Mouse (Mus musculus) urinary bladder, adult 2 months (tissue): ENCODE data around the gene Tnfaip3. TPM values are rescaled to one million over a fixed set of nuclear protein-coding genes. Genes with fewer than 3 reads are reported as not detected.

Experiments used
- DNase-seq: peaks from one replicate; pipeline ENCODE4 v3.0.0; 2022; ENCODE audit warnings: low spot score
- polyA plus RNA-seq: library from polyadenylated mRNA; depleted of rRNA; stranded (reverse); fragments of >200 nt; gene quantifications from 2 replicates; pipeline ENCODE4 v1.2.3, GENCODE M21; 2012; rRNA removed

The Tnfaip3 gene
- 3.7 and 4.4 TPM in 2 replicates for polyA plus RNA-seq

DNA sequence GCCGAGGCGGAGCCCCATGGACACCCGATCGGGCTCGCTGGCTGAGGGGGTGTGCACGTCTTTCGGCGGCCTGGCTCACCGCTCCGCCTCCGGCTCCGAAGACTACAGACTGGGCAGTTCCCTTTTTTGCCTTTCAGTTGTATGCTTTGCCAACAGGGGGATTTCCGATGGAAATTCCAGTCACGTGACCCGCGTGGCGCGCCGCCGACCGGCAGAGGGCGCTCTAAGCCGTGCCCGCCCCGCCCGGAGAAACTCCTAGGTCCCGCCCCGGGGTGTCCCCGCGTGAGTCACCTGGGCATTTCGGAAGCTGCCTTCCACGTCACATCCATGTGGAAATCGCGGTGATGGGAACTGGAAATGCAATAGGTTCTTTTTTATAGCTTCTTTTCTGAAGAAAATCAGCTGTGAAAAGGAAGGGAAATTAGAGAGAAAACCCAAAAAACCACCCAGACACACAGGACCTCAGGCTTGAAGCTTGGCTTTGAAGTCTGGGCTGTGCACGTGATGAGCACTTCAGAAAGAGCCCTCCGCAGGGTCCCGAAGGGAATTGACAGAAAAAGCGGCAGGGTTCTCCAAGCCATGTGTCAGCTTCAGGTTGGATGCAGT lies at the start of gene Tnfaip3:
Gene Tnfaip3 (minus strand): TSS at position 401 of the 606 bp plus-strand sequence.
- DNase-seq = peak; percentile 100

DNA sequence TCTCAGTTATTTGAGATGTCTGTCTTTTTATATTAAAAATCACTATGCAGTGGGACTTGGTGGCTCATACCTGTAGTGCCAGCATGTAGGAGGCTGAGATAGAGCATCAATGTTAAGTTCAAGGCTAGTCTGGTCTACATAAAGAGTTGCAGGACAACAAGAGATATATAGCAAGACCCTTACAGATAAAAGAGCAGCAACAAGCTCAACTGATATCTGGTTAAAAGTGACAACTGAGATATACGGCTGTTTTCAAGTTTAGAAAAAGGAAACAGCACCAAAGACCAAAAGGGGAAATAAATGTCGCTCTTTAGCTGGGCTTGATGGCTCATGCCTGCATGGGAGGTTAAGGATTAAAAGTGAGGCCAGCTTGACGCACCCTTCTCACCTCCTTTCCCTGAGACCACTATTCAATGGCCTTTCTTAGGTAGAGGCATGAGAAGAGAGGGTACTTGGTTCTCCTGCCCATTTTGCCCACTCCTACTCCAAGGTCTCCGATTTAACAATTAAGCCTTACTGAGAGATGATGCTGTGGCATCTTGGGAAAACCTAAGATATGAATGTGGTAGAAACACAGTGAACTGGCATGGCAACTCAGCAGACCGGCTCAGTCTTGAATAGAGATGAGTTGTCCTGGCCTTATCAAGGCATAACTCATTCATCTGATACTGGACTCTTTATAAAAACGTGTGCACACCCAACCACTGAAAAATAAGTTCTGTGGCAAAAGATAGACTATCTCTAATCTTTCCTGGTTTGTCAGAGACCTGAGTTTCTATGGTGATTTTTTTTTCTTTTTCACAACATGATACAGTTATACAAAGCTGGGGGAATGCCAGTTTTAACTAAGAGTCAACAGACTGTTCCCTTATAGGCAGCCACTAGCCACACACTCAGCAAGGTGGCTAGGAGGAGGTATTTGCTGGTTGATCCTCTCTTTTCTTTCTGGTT lies 49.5 kb upstream of the Tnfaip3 start:
- DNase-seq = no peak

DNA sequence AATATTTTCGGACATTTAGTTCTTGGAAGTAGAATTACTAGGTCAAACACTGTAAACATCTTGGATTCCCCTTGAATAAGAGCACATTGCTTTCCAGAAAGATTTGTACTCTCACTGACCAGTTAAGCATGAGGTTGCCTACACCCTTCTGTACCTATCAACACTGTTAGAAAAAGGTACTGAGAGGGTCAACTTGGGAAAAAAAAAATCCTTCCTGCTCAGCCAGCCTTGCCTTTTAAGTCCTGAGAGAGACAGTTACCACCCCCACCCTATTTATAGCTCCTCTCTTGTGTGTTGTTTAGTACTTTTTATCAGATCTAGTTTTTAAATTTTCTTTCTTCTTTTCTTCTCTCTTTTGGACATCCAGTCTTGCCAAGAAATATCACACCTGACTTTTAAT lies 48.2 kb upstream of the Tnfaip3 start:
- DNase-seq = no peak

DNA sequence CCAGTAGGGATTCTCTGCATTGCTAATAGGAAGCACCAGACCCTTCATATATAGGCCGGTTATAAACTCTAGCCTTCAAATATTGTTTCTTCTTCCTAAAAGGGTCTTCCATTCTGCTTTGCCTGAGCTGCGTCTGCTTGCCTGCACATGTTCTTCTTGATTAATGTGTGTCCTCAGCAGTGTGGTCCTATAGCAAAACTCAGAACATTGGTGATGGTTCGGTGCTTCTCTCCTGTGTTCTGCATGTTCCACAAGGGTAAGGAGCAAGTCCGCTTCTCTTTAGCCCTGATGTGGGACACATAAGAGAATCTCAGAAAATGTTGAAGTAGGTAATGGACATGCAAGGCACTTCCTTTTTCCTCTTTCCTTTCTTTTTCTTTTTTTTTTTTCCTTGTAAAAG lies 47.8 kb upstream of the Tnfaip3 start:
- no peak for DNase-seq

DNA sequence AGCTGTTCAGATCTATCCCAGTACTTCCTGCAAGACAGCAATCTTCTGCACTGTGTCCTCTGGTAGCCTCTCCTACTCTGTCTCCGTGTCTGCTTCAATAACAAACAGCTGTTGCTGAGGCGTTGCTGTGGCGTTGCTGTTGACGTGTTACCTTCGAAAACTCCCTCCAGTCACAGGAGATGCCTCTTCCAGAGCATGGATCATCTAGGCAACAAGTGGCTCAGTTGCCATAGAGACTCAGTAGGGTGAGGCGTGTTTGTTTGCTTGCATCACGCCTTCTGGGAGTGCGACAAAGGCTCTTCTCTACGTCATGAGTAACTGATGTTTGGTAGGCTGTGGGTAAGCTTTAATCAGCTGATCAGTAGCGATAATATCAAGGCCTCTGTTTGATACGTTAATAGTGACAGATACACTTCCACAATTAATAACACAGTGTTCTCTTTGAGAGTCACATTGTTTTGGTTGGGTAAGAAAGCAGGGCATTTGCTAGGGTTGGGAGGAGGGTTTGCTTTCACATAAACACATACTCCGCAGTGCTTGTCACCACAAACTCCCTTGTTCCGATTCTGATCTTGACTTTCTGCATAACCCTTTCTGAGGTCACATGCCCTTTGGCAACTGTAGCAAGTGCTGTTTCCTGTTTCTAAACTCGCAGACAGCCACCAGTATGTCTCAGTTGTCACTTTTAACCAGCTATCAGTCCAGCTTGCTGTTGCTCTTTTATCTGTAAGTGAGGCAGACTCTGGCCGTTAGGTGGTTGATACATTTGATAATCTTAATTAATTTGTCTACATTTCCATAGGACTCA lies 46.8 kb upstream of the Tnfaip3 start:
- no peak for DNase-seq

DNA sequence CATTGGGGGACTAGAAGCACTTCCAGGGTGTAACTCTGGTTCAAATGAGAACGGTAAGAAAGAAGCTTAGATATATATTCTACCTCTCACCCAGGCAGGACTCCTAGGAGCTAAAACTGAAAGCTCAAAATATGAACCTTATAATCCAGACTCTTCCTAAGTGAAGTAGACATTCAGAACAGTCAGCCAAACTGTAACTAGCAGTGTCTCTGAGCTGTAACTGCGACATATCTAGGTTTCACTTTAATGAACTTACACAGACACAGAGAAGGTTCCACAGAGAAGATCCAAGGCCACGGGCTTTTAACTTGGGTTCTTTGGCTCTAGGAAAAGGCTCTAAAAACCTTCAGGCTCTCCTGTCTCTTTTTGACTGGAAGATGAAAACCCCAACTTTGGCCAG lies 45.7 kb upstream of the Tnfaip3 start:
- no peak for DNase-seq

DNA sequence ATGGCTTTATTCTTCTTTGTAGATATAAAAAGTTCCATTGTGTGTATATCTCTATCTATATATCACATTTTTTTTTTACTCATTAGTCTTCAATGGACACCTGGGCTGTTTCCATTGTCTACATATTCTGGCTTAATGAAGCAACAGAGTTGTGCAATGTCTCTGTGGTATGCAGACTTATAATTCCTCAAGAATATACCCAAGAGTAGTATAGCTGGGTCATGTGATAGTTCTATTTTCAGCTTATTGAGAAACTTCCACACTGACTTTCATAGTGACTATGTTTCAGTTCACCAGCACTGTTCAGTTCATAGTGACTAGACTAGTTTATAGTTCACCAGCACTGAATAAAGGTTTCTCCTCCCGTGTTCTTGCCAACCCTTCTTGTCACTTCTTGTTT lies 38.1 kb upstream of the Tnfaip3 start:
- no peak for DNase-seq

DNA sequence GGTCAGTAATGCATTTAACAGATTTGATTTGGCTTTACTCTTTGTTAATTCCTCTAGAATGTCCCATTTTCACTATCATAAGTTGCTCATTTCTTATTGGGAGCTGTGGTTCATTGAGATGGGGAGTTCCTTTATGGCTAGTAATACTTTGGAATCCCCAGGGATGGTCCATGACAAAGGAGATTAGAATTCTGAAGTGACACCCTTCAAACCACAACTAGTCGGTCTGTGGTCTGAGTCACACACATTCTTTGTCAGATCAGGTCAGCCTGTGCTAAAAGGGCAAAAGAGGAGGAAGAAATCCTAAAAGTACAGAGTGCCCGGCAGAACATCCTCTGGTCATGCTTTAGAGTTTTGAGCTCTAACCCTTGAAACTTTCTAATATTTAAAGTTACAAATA lies 30.5 kb upstream of the Tnfaip3 start:
- DNase-seq = no peak

DNA sequence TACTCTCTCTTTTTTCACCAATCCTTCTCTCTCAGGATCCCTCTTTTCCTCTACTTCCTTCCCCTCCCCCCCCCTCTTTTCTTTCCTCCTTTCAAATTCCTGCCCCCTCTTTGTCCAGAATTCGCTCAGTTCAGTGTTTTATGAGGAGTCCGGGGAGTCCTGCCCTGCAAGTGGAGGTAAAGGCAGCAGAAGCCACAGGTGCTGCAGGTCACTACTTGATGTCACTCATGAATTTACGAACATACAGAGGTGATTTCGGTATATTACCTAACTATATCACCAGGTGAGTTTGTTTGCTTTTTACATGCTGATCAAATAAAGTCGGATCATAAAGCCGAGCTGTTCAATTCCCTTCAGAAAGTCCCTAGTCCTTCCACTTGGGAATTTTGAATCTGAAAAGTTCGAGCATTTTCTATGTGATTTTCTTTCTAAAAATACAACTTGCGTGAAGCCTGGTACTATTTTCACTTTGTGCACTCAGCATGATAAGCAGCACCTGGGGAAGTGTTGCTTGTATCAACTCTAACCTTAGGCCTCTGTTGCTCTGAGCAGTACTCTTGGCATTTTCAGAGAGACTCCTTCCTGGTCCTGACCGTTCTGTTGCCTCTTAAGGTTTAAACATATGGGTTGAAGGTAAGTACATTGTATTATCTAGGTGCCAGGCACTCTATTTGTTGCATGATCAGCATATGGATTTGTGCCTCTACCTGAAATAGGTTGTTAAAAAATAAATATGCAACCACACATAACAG lies 29.5 kb upstream of the Tnfaip3 start:
- DNase-seq = no peak

DNA sequence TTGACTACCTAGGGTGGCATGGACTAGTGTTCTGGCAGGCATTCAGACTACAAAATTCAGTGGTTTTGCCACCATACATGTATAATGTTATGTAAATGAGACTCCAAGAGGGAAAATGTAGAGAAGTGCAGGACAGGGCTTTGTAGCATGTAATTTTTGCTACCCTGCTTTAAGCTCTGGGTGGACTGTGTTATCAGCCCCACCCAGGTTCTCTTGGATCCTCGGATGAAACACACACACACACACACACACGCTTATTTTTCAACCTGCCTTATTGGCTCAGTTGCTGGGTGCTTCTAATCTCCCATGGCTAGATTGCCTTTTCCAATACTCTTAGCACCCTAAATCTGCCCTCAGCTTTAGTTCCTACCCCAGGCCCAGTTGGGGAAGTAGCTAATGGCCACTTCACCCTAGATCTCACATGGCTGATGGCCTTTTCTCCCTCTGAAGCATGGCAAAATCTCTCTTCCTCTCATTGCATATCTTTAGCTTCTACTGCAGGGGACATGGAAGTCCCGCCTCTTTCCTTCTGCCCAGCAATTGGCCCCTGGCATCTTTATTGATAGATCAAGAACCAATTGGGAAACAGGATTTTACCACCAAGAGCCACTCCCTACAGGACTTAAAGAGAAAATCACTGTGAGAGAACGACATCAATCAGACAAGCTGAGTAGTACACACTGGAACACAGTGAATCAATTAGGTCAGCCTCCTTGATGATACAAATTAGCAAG lies 28.2 kb upstream of the Tnfaip3 start:
- DNase-seq = no peak

DNA sequence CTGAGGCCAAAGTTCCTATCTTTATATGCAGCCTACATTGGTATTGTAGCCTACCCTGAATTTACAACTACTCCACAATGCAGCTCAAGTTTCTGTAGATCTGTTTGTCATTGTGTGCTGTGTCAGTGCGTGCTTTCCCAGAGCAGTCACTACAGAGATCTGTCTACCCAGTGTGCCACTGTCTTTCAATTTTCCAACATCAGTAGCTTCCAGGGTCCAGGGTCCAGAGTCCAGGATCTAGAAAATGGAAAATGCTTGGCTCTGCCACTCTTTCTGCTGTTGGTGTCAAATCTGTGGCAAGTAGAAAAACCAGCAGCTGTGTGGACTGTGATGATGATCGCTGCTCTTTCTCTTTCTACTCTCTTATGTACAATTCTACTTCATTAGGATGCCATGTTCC lies 24.7 kb upstream of the Tnfaip3 start:
- DNase-seq = no peak

DNA sequence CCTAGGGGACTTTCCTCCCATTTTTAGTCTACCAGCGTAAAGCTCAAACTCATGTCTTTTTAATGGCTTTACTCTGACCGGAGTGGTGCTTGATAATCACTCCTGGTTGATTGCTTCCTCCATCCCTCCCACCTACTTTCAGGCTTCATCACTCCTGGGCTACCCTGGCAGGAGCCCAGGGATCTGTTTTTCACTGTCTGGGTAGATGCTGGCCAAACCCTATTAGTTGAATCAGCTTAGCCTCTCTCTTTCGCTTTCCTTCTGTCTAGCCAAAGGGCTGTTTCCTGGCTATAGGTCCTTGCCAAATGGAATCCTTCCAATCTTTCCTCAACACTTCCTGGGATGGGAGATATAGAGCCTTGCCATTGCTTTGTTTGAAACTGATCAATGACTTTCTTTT lies 19.3 kb upstream of the Tnfaip3 start:
- no peak for DNase-seq

DNA sequence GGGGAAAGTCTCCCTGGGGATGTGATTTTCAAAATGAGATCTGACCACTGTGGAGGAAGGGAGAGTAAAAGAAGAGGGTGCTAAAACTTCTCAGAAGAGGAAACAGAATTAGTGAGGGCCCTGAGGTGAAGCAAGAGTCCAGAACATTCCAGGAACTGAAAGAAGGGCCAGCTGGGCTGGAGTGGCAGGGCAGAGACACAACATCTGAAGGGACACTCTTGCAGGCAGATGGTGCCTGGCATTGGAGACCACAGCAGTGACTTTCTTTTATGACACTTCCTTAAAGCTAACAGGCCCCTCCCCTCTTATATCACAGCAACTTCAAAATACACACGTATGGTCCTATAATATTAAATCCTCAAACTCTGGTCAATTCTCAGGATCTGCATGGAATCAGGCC lies 18.2 kb upstream of the Tnfaip3 start:
- DNase-seq = no peak

DNA sequence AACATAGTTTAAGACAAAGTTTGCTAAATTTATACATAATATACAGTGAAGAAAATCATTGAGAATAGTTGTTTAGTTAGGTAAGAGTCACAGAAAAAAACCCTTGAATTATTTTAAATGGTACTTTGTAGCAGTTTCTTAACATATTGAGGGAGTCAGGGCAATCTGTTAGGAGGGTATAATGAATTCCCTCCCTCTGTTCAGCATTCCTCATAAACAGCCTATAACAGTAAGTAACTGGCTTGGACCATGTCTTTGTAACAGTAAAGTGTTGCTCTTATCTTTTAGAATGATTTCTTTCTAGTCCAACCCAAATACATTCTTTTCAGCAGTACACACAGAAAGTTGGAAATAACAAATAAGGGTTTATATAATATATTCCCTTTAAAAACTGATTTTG lies 16.4 kb upstream of the Tnfaip3 start:
- no peak for DNase-seq

DNA sequence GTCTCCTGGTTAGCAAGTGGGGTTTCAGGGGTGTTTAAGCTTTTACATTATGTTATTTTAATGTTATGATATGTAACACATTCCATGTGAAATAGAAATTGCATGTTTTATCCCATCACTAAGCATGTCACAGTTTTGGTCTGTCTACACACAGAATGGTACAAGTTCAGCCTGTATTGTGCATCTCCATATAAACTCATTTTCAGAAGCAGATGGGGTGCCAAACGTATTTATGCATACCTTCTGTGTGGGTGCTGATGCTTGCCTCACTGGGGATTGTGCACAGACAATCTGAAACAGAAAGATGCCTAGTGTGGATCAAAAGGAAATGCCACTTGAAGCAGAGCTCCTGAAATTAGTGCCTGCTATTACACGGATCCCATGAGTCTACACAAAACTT lies 15.2 kb upstream of the Tnfaip3 start:
- no peak for DNase-seq

DNA sequence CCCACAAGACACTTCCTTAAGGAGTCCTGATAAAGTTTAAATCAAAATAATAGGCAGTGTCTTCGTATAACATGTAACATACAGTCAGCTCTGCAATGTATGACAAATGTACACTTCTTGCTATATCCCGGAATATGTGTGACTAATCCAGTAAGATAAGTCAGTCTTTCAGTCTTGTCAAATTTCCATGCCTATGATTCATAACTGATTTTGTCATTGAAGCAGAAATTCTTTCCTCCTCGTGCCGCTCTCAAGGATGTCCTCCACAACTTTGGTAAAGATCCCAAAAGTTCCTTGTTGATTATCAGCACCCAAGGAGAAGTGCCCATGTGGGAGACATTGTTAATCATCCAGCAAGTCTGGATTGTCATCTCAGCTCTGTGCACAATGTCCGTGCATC lies 11.3 kb upstream of the Tnfaip3 start:
- DNase-seq = no peak

DNA sequence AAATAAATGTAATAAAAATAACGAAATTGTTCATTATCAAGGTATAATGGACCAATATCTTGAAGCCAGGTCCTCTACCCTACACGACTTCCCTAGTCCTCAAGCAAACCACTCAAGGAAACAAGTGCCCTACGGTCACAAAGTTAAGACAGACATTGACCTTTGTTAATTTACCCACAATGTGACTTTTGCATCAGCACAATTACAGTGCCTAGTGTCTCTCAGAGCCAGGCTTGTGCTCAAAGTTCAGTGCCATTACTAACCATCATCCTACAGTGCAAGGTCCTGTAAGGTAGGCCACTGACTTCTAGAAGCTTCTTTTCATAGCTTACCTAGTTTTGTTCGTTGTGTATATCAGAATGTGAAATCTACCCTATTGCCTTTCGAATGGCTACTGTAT lies 8.9 kb upstream of the Tnfaip3 start:
- no peak for DNase-seq

DNA sequence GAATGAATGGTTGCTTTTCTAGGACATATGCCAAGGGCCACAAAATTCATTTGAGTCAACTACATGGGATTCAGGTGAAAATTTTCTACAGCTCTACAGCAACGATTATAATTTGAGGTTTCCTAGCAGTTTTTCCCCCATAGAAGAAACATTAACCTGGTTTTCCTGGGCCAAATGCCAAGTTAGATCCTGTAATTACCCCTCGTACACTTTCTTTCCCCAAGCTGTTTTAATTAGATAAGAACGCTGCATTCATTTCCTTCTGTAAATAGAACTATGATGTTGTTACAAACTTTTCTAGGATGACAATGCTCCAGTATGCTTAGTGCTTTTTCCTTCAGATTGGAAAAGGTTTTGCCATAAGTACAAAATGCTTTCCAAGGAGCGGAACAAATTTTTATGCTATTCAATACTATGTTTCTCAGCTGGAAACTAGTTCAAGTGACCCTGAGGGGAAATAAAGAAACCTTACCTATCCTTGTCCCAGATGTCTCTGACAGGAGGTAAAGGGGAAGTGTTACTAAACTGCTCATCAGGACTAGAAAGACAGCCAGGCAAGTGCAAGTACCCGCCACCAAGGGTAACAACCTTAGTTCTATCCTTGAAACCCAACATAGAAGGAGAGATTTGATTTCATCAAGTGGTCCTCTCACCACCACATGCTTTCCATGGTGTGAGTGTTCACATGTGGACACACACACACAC lies 8.3 kb upstream of the Tnfaip3 start:
- no peak for DNase-seq

DNA sequence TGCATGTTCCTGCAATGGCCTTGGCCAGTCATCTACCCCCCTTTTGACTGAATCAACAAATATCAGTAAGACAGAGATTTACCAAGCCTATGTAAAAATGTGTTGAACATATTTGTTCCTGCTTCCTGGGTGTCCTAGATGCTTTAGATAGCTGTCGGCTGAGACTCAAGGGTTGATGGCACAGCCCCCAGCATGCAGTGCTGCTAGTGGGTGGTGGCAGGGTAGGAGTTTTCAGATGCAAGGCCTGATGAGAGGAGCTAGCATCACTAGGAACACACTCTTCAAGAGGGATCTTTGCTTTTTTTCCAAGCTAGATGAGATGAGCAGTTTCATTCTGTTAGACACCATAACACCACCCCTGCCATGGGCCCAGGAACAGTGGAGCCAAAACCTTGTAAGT lies 6.8 kb upstream of the Tnfaip3 start:
- DNase-seq = no peak

DNA sequence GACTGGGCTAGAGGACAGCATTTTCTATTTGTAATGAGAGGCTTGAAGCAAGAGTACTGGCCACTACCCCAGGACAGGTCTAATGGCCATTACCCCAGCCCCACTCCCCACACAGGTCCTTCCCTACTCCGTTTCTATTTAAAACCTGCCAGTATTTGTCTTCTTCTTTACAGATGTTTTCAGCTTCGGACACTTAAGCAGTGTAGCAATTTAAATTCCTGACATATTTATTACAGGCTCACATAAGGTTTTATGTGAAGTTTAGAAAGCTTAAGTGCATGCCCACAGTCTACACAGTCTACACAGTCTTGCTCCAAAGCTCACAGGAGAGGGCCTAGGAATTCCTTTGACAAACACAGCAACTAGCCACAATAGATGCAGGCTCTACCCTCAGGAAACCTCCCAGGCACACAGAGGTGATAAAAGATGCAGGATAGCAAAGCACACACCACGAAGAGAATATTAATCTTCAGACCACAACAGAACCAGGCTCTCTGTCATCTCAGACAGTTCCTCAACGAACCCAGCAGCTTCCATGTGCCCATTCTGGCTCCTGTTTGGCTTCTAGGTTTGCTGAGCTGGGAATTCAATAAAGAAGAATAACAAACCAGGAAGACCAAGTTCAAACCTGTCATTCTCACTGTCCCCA lies 1.5 kb upstream of the Tnfaip3 start:
- DNase-seq = no peak
